Mouse (Mus musculus) left cerebral cortex, postnatal 10 days (tissue): ENCODE measurements around the gene Fbxl19. TPM values are rescaled to one million over a fixed set of nuclear protein-coding genes. Genes with fewer than 3 reads are reported as not detected.

Source experiments
- DNase-seq, 2 experiments: peaks; one replicate each; pipeline ENCODE4 v3.0.0; 2021 to 2022; ENCODE audit warnings: low spot score in 2 of 2, mixed read lengths in 1 of 2; ENCODE audit errors: extremely low spot score in 1 of 2
- intact Hi-C: fragments of 180-260 bp; cut with DNase I; formaldehyde crosslinking; loops from one replicate; pipeline ENCODE4 v1.15.1; 2025
- microRNA-seq: library from miRNA; unstranded; fragments of <30 nt; microRNA quantifications from one replicate; pipeline ENCODE4 v1.2.0, GENCODE M21; 2022
- total RNA-seq, 2 experiments: library from RNA; stranded (reverse); gene quantifications; 2 replicates each; pipeline ENCODE4 v1.2.3; 2021

The Fbxl19 gene
- total RNA-seq, 2 experiments from 2014 or later, result 99.3 to 107 TPM

DNA sequence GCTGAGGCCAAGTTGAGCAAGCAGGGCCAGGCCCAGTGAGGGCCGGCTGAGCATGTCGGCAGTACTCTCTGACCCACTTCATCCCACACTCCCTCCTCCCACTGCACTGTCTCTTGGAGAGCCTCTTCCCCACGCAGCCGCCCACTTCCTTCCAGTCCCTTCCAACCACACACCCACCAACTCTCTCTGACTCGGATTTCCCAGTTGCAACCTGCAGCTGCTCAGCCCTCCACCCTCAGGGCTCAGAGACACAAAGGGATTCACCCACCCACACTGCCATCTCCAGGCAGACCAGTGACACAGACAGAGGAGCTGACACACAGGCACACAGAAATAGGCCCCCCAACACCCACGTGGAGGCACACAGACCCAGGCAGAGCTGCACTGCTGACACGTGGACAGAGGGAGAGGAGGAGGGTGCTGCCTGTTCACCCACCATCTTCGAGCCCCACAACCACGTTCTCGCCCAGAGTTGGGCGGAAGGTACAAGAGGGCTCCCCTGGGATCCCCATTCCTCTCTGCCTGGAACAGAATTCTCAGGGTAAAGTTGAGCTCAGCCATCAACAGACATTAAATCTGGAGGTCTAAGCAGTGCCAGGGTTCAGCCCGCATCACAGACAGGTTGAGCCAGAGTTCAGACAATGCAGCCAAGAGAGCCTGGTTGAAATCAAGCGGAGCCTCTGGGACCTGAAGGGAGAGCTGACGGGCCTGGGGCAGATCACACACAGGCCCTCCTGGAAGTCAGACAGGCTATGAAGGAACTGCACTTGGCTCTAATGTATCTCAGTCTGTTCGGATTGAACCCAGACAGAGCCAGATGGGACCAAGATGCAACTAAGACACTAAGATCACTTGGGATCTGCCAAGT lies 71.8 kb downstream of the Fbxl19 start:
- intact Hi-C loops, result no loop called here

DNA sequence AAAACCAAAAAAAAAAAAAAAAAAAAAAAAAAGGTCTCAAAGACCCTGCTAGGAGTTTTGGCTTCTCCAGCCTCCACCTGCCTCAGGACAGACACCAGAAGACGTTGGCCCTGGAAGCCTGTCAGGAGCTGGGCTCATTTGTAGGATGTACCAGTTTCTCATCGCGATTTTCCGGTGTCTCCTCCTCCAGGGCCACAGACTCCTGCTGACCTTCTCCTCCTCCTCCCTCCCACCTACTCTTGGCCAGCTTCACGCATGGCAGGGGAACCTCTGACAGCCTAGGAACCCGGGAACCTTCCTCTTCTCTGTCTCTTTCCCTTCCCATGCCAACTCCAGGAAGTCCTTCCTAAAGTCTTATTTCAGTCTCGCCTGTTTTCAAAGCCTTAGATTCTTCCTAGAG lies 72.7 kb downstream of the Fbxl19 start:
- no peak for DNase-seq
- intact Hi-C loops, result no loop called here

More for the DNA sequence above, 71.8 kb downstream of the Fbxl19 start:
- peak in 1 of 2 experiments; percentile 74 for DNase-seq

DNA sequence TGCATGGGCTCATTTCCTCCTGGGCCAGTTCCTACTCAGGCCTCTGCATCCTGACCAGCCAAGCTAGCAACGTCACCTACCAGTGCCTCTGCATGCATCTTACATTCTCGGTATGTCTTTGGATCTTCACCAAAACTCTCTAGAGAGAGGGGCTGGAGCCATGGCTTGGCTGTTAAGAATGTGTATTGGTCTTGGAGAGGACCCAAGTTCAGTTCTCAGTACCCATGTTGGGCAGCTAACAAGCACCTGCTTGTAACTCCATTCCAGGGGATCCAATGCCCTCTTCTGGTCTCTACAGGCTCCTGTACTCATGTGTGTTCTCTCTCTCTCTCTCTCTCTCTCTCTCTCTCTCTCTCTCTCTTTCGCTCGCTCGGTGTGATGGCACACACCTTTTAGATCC lies 73.4 kb downstream of the Fbxl19 start:
- DNase-seq, result no peak
- intact Hi-C loops, result no loop called here

Small RNAs within 50 kb of the gene (microRNA-seq; reads per million reads assigned to microRNA genes)
- gene Mir762, result not detected

Other genes starting within 250 kb of the Fbxl19 start
- 100 to 1,000 TPM; 101 to 108 TPM for gene Srcap, start 232.6 kb upstream of the Fbxl19 start, total RNA-seq
- 1 to 10 TPM; 8.6 to 8.7 TPM for gene Gm42715, start 225.0 kb upstream of the Fbxl19 start, total RNA-seq
- gene Tmem265, start 183.2 kb upstream of the Fbxl19 start, total RNA-seq, result 1 to 10 TPM; 1.8 to 4.9 TPM
- 10 to 100 TPM; 71.4 to 76.7 TPM for gene Phkg2, start 171.2 kb upstream of the Fbxl19 start, total RNA-seq
- 1 to 10 TPM; 8.1 to 8.3 TPM for gene Ccdc189, start 155.9 kb upstream of the Fbxl19 start, total RNA-seq
- 10 to 100 TPM; 63.8 to 64.1 TPM for gene Rnf40, start 155.8 kb upstream of the Fbxl19 start, total RNA-seq
- gene Zfp629, start 128.7 kb upstream of the Fbxl19 start, total RNA-seq, result 10 to 100 TPM; 22.3 to 29.8 TPM
- 10 to 100 TPM; 55.1 to 55.9 TPM for gene Bcl7c, start 35.6 kb upstream of the Fbxl19 start, total RNA-seq
- 1 to 10 TPM; 2.9 to 4.5 TPM for gene Ctf1, start 31.8 kb upstream of the Fbxl19 start, total RNA-seq
- not detected for gene Ctf2, start 12.4 kb upstream of the Fbxl19 start, total RNA-seq
- 10 to 100 TPM; 17.4 to 19.6 TPM for gene Orai3, start 25.3 kb downstream of the Fbxl19 start, total RNA-seq
- 10 to 100 TPM; 35.0 to 40.9 TPM for gene Setd1a, start 32.1 kb downstream of the Fbxl19 start, total RNA-seq
- gene Gm49388, start 41.1 kb downstream of the Fbxl19 start, total RNA-seq, result 1 to 10 TPM; 3.0 to 4.7 TPM
- gene Hsd3b7, start 56.1 kb downstream of the Fbxl19 start, total RNA-seq, result 1 to 10 TPM; 2.4 to 4.5 TPM
- 10 to 100 TPM; 48.0 to 52.9 TPM for gene Stx4a, start 79.8 kb downstream of the Fbxl19 start, total RNA-seq
- gene Stx1b, start 80.0 kb downstream of the Fbxl19 start, total RNA-seq, result 100 to 1,000 TPM; 340 to 347 TPM
- gene Zfp646, start 131.7 kb downstream of the Fbxl19 start, total RNA-seq, result 10 to 100 TPM; 24.7 to 24.8 TPM
- 10 to 100 TPM; 23.3 to 26.0 TPM for gene Zfp668, start 132.3 kb downstream of the Fbxl19 start, total RNA-seq
- under 1 TPM; 0.49 to 0.73 TPM for gene Prss53, start 146.4 kb downstream of the Fbxl19 start, total RNA-seq
- gene Gm21974, start 150.9 kb downstream of the Fbxl19 start, total RNA-seq, result not detected
- gene Vkorc1, start 151.1 kb downstream of the Fbxl19 start, total RNA-seq, result 10 to 100 TPM; 23.9 to 24.6 TPM
- gene Bckdk, start 159.5 kb downstream of the Fbxl19 start, total RNA-seq, result 10 to 100 TPM; 43.0 to 43.2 TPM
- 10 to 100 TPM; 24.2 to 26.9 TPM for gene Kat8, start 168.0 kb downstream of the Fbxl19 start, total RNA-seq
- under 1 TPM; 0.64 to 0.81 TPM for gene Prss8, start 185.6 kb downstream of the Fbxl19 start, total RNA-seq
- 10 to 100 TPM; 12.2 to 14.4 TPM for gene Prss36, start 202.2 kb downstream of the Fbxl19 start, total RNA-seq
- gene Fus, start 222.9 kb downstream of the Fbxl19 start, total RNA-seq, result 100 to 1,000 TPM; 387 to 389 TPM
- 1 to 10 TPM; 3.7 to 5.5 TPM for gene Pycard, start 249.3 kb downstream of the Fbxl19 start, total RNA-seq